Comparison of ENCODE assay signal across 15 mouse cellular contexts in the genomic region with DNA sequence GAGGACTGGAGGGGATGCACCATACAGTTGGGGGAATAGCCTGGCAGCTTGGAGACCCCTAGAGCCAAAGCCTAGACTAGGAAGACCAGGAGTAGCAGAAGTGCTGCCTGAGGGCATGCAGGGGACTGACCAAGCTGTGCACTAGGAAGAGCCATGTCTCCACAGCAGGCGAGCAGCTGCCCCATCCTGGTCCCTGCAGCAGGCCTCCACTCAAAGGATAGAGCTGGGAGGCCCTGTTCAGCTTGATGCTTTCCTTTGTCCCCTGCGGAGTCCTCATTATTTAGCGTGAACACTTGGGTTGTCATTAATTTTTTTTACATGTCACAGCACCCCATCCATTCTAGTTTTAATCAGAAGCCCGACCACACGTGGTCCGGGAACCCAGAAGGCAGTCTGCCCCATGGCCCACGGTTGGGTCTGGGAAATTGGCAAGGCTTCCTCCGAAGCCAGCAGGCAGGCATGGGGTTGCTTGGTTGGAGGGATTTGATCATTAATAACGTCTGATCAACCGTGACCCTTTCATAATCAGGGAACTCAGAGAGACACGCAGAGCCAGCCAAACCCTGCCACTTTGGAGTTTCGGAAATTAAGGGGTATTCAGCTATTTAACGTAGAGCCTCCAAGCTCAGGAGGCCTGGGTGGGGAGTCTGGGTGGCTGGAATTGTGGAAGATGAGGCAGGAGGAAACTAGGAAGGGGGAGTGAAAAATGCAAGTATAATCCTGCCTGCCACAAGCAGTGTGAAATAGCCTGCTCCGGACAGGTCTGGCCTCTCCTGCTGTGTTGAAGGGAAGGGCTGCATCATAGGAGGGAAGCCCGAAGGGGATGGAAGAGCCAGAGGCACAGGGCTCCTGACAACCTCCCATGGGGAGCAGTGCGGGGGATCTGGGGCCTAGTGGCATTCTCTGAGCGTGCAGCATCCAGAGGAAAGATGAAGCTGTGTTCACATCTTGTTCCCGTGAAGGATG.
DNase-seq lines count a peak whose midpoint lies in the region; ATAC-seq and TF ChIP-seq lines count a peak whose summit lies in the region.
"Had no signal": no experiment of that assay in that cellular context is flagged by ENCODE, and none has a peak within 500 bp of the region (broad histone marks: within the 10 kb centered on the region; RNA-seq: fewer than 3 reads in every experiment).

No protein-coding gene starts in this region.

- H3K27ac ChIP-seq in hindbrain, embryonic 16.5 days (ENCODE audit: low read depth, low read length), result no peak overlapping the region
- H3K27ac ChIP-seq in midbrain, postnatal 0 days (ENCODE audit: low read depth, low read length), result no peak overlapping the region
- H3K27ac ChIP-seq: stomach, postnatal 0 days had no signal

- ATAC-seq in hindbrain, embryonic 16.5 days, result peak; percentile 82
- ATAC-seq in midbrain, postnatal 0 days (ENCODE audit: low FRiP score), result peak; percentile 38; the same call in 1 of the 2 replicates
- ATAC-seq: intestine, embryonic 16.5 days; Patski had no signal

- TF ChIP-seq CTCF in midbrain, postnatal 0 days (IDR thresholded peaks at IDR 0.05), result no peak

- no peaks in the 10 kb centered on the region for H3K9me3 ChIP-seq in hindbrain, embryonic 16.5 days (ENCODE audit: control insufficient read depth, low read length)
- no peaks in the 10 kb centered on the region for H3K9me3 ChIP-seq in midbrain, postnatal 0 days (ENCODE audit: low read length)

- H3K36me3 ChIP-seq in hindbrain, embryonic 16.5 days (ENCODE audit: control insufficient read depth, insufficient read depth, low read length), result no peaks in the 10 kb centered on the region
- no peaks in the 10 kb centered on the region for H3K36me3 ChIP-seq in midbrain, postnatal 0 days (ENCODE audit: insufficient read depth, low read length)

- no peak overlapping the region for H3K4me3 ChIP-seq in hindbrain, embryonic 16.5 days (ENCODE audit: low read length)
- no peak overlapping the region for H3K4me3 ChIP-seq in midbrain, postnatal 0 days (ENCODE audit: low read depth, low read length)

- H3K4me2 ChIP-seq in hindbrain, embryonic 16.5 days (ENCODE audit: low read length), result no peak overlapping the region
- no peak overlapping the region for H3K4me2 ChIP-seq in midbrain, postnatal 0 days (ENCODE audit: low read depth, low read length, poor library complexity, severe bottlenecking)
- H3K4me2 ChIP-seq: lung, embryonic 14.5 days had no signal

- DNase-seq in ZHBTc4 (ENCODE audit: low read depth, low spot score), result peak; percentile 23
- DNase-seq in embryo, embryonic 11 days, result peak; percentile 32
- DNase-seq in midbrain, postnatal 0 days (ENCODE audit: low spot score), result peak; percentile 72
- DNase-seq in cerebellum, postnatal 14 days, result no peak
- DNase-seq in spleen, adult 18-20 months, result no peak
- no peak for DNase-seq in adrenal gland, postnatal 14 days
- DNase-seq: adrenal gland, adult 2 months; heart, adult 18-20 months; heart, postnatal 10 days; kidney, postnatal 25 days; lung, embryonic 14.5 days had no signal

- H3K27me3 ChIP-seq in hindbrain, embryonic 16.5 days (replicated peaks; ENCODE audit: control insufficient read depth, insufficient read depth, low read length), result no peaks in the 10 kb centered on the region; the same call in 1 of the 2 replicates
- no peaks in the 10 kb centered on the region for H3K27me3 ChIP-seq in midbrain, postnatal 0 days (ENCODE audit: insufficient read depth, low read length)
- H3K27me3 ChIP-seq: Patski had no signal

- H3K4me1 ChIP-seq in hindbrain, embryonic 16.5 days (ENCODE audit: control insufficient read depth, insufficient read depth, low read depth, low read length), result peaks cover 11% of the 10 kb centered on the region
- no peaks in the 10 kb centered on the region for H3K4me1 ChIP-seq in midbrain, postnatal 0 days (ENCODE audit: insufficient read depth, low read length)

- H3K9ac ChIP-seq in hindbrain, embryonic 16.5 days (ENCODE audit: low read depth, low read length), result no peak overlapping the region
- H3K9ac ChIP-seq in midbrain, postnatal 0 days (replicated peaks; ENCODE audit: low read length, poor library complexity, severe bottlenecking), result no peak overlapping the region
- H3K9ac ChIP-seq: lung, embryonic 14.5 days had no signal

- WGBS in hindbrain, embryonic 16.5 days, result 17% methylated on average over 18 of the region's 18 CpGs
- 23% methylated on average over 18 of the region's 18 CpGs for WGBS in midbrain, postnatal 0 days

Comparison
In these comparisons a context has a peak if more than half of its experiments do, and no peak if none do; other contexts are left out.
1. DNase-seq: peak in ZHBTc4 (single experiment), embryo, embryonic 11 days (single experiment) and midbrain, postnatal 0 days (single experiment); none in cerebellum, postnatal 14 days (0 of 2), spleen, adult 18-20 months (0 of 2) and adrenal gland, postnatal 14 days (single experiment).